Mouse (Mus musculus): ENCODE measurements at regions not wholly inside any gene's neighbourhood (a gene's known extent, or its start where the extent isn't known, plus 50 kb on each side); places are given as distances from the start of the nearest gene placed in this dataset.
A peak's percentile ranks its signal among the peaks of the same experiment; 100 is the strongest.

DNA sequence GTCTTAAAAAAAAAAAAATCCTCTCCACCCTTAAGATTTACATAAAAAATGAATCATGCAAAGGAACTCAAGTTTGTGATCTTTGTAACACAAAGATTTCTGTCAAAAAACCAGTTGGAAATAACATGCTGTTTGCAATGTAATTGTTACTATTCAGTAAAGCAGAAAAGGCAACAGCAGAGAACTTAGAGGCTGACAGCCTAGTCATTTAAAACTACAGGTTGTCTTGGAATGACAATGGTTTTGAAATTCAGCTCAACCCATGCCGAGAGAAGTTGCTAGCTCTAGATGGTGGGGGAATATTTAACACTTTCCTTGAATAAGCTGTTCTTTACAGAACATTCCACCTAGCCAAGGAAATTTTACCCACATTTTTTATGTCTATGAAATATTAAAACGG is 269.2 kb upstream of the Celf2 start:
- Histone ChIP-seq H3K27me3 (replicated peaks; ENCODE audit: insufficient read depth, low read length) (no peaks in the 10 kb centered on the region), H3K4me1 (ENCODE audit: insufficient read depth, low read depth, low read length) (no peaks in the 10 kb centered on the region), H3K27ac (ENCODE audit: low read length) (no peak overlapping the region), H3K9me3 (ENCODE audit: low read length) (no peaks in the 10 kb centered on the region), H3K4me3 (ENCODE audit: low read depth, low read length) (no peak overlapping the region), H3K36me3 (ENCODE audit: insufficient read depth, low read length) (no peaks in the 10 kb centered on the region), H3K4me2 (replicated peaks; ENCODE audit: low read depth, low read length) (no peak overlapping the region), H3K9ac (replicated peaks; ENCODE audit: low read depth) (no peak overlapping the region)
- no peak for DNase-seq (ENCODE audit: low spot score)
- 45% methylated on average over 2 of the region's 2 CpGs for WGBS
- TF ChIP-seq CTCF (IDR thresholded peaks at IDR 0.05) (no peak), EP300 (IDR thresholded peaks at IDR 0.05) (no peak)
- ATAC-seq, result no peak

DNA sequence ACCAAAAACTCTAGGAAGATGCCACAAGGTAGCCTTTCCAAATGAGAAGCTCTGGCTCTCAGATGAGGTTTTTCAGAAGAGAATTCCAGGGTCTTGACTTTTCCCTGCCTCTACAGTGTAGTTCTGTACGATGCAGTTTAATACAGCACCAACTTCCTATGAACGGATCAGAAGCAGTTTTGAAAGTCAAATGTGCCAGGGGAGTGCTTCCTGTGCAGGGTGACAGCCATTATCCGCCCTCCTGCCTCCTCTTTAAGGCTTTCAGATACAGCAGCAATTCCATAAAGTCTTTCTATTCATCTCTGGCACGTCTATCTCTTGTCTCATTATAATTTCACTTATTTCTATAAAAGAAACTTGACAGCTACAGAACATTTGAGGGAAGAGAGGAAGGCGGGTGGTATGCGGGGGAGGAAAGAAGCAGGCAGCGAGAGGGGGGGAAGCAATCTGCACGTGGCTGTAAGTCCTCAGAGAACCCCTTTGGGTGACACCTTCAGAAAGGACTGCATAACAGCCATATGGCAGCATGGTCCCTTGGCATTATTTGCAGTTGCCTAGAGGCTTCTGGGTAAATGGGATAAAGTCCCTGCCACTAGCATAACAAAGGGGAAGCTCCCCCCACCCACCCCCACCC is 224.9 kb upstream of the Celf2 start:
- Histone ChIP-seq H3K36me3 (ENCODE audit: insufficient read depth, low read length) (no peaks in the 10 kb centered on the region), H3K27me3 (replicated peaks; ENCODE audit: insufficient read depth, low read length) (no peaks in the 10 kb centered on the region), H3K27ac (ENCODE audit: low read length) (no peak overlapping the region), H3K4me3 (ENCODE audit: low read depth, low read length) (no peak overlapping the region), H3K9me3 (ENCODE audit: low read length) (no peaks in the 10 kb centered on the region), H3K9ac (replicated peaks; ENCODE audit: low read depth) (no peak overlapping the region), H3K4me2 (replicated peaks; ENCODE audit: low read depth, low read length) (no peak overlapping the region), H3K4me1 (ENCODE audit: insufficient read depth, low read depth, low read length) (no peaks in the 10 kb centered on the region)
- TF ChIP-seq CTCF (IDR thresholded peaks at IDR 0.05), result no peak
- TF ChIP-seq EP300 (IDR thresholded peaks at IDR 0.05), result no peak
- no peak for DNase-seq (ENCODE audit: low spot score)
- 40% methylated on average over 8 of the region's 8 CpGs for whole genome bisulfite sequencing
- ATAC-seq, result no peak

DNA sequence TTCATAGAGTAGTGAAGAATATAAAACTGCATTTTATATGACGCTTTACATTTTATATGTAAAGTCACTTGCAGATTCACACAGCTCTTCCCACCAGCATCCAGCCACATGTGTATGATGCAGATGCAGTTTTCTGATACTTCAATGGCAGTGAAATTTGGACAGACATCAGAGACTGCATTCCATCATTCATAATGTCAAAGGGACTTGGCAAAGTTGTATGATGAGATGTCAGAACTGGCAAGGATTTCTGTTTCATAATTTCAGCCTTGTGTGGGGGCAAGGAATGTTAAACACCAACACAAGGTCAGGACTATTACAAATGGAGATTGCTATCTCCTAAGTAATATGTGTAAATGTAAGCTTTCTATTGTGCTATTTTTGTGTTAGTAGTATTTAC is 221.6 kb upstream of the Celf2 start:
- WGBS, result 63% methylated on average over 1 of the region's 1 CpGs

DNA sequence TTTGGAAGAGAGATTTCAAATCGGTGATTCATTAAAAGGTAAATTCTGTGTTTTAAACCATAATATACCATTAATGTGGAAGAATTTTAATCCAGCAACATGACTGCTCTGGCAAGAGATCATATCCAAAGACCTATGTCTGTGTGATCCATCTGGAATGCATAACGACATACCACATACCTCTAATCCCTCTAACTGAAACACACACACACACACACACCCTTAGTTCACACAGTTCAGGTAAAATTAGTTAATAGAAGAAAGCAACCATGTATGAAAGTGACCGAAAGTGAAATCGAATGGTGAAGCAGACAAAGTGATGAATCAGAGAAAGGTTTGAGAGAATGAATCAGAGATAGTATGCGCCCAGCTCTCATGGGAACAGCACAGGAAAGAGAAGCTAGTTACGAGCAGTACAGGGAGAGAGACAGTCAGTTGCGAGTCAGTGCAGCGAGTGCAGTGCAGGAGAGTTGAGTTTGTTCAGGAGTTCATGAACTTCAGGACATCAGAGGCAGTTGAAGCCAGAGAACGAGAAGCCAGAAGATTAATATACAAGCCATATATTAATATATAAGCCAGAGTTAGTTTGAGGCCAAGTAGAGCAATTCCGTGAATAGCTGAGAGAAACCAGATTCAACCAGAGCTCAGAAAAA is 213.0 kb upstream of the Celf2 start:
- no peak for ATAC-seq
- WGBS, result 78% methylated on average over 10 of the region's 10 CpGs
- no peaks in the 10 kb centered on the region for H3K9me3 ChIP-seq (ENCODE audit: low read length)

More for the DNA sequence above, 221.6 kb upstream of the Celf2 start:
- H3K4me1 ChIP-seq (ENCODE audit: insufficient read depth, low read depth, low read length), result no peaks in the 10 kb centered on the region
- H3K4me3 ChIP-seq (ENCODE audit: low read depth, low read length), result no peak overlapping the region
- no peak overlapping the region for H3K9ac ChIP-seq (replicated peaks; ENCODE audit: low read depth)
- no peaks in the 10 kb centered on the region for H3K9me3 ChIP-seq (ENCODE audit: low read length)
- no peak overlapping the region for H3K27ac ChIP-seq (ENCODE audit: low read length)
- no peak overlapping the region for H3K4me2 ChIP-seq (replicated peaks; ENCODE audit: low read depth, low read length)
- DNase-seq (ENCODE audit: low spot score) (peak; percentile 42), ATAC-seq (no peak)
- no peaks in the 10 kb centered on the region for H3K36me3 ChIP-seq (ENCODE audit: insufficient read depth, low read length)
- no peaks in the 10 kb centered on the region for H3K27me3 ChIP-seq (replicated peaks; ENCODE audit: insufficient read depth, low read length)
- TF ChIP-seq CTCF (IDR thresholded peaks at IDR 0.05) (no peak), EP300 (IDR thresholded peaks at IDR 0.05) (peak; percentile 34; the same call in 1 of the 2 replicates)

DNA sequence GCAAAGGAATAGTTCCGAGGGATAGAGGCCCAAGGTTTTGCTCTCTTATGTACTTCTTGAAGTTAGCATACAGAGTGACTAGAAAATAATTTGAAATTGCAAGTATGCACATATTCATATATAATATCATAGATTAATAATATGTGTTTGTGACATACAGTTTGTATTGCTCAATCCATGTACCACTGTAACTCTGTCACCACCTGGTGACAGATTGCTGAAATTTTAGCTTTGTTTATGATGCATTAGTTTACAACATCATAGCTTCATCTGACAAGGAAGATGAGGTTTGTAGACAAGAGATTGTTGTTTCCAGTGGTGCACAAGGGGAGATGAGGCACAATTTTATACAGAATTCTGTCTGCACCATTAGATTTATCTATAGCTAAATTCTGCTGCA is 201.7 kb upstream of the Celf2 start:
- no peak overlapping the region for H3K4me2 ChIP-seq (replicated peaks; ENCODE audit: low read depth, low read length)
- 82% methylated on average over 1 of the region's 1 CpGs for WGBS
- no peaks in the 10 kb centered on the region for H3K27me3 ChIP-seq (replicated peaks; ENCODE audit: insufficient read depth, low read length)
- ATAC-seq (no peak), DNase-seq (ENCODE audit: low spot score) (no peak)
- H3K4me3 ChIP-seq (ENCODE audit: low read depth, low read length), result no peak overlapping the region
- H3K27ac ChIP-seq (ENCODE audit: low read length), result no peak overlapping the region
- TF ChIP-seq CTCF (IDR thresholded peaks at IDR 0.05) (peak; percentile 20; the same call in 1 of the 2 replicates), EP300 (IDR thresholded peaks at IDR 0.05) (no peak)
- H3K36me3 ChIP-seq (ENCODE audit: insufficient read depth, low read length), result no peaks in the 10 kb centered on the region
- no peaks in the 10 kb centered on the region for H3K4me1 ChIP-seq (ENCODE audit: insufficient read depth, low read depth, low read length)
- H3K9ac ChIP-seq (replicated peaks; ENCODE audit: low read depth), result no peak overlapping the region
- H3K9me3 ChIP-seq (ENCODE audit: low read length), result no peaks in the 10 kb centered on the region

More for the DNA sequence above, 213.0 kb upstream of the Celf2 start:
- Histone ChIP-seq H3K27ac (ENCODE audit: low read length) (no peak overlapping the region), H3K36me3 (ENCODE audit: insufficient read depth, low read length) (no peaks in the 10 kb centered on the region), H3K9ac (replicated peaks; ENCODE audit: low read depth) (no peak overlapping the region), H3K27me3 (replicated peaks; ENCODE audit: insufficient read depth, low read length) (no peaks in the 10 kb centered on the region), H3K4me3 (ENCODE audit: low read depth, low read length) (no peak overlapping the region), H3K4me1 (ENCODE audit: insufficient read depth, low read depth, low read length) (no peaks in the 10 kb centered on the region), H3K4me2 (replicated peaks; ENCODE audit: low read depth, low read length) (no peak overlapping the region)
- TF ChIP-seq CTCF (IDR thresholded peaks at IDR 0.05) (no peak), EP300 (IDR thresholded peaks at IDR 0.05) (no peak)
- DNase-seq (ENCODE audit: low spot score), result no peak

DNA sequence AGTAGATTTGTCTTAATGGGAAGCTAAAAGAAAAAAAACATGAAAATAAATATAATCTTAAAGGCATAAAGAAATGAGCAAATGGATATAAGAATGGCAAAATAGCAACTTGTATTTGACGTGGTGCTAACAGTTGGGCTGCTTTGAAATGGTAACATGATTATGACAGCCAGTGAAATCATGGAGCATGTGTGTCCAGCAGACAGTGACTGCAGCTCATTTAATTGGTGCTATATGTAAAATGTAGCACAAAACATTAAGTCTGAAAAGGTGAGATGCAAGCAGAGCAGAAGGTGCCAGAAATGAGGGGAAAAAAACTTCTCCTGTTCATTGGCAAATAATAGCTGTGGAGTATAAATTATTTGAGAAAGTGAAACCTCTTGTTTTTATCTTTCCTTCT is 201.1 kb upstream of the Celf2 start:
- no peaks in the 10 kb centered on the region for H3K36me3 ChIP-seq (ENCODE audit: insufficient read depth, low read length)
- H3K4me2 ChIP-seq (replicated peaks; ENCODE audit: low read depth, low read length), result no peak overlapping the region
- H3K9ac ChIP-seq (replicated peaks; ENCODE audit: low read depth), result no peak overlapping the region
- TF ChIP-seq CTCF (IDR thresholded peaks at IDR 0.05), result no peak
- TF ChIP-seq EP300 (IDR thresholded peaks at IDR 0.05), result no peak
- no peak overlapping the region for H3K27ac ChIP-seq (ENCODE audit: low read length)
- H3K4me3 ChIP-seq (ENCODE audit: low read depth, low read length), result no peak overlapping the region
- no peaks in the 10 kb centered on the region for H3K9me3 ChIP-seq (ENCODE audit: low read length)
- H3K27me3 ChIP-seq (replicated peaks; ENCODE audit: insufficient read depth, low read length), result no peaks in the 10 kb centered on the region
- no peaks in the 10 kb centered on the region for H3K4me1 ChIP-seq (ENCODE audit: insufficient read depth, low read depth, low read length)
- DNase-seq (ENCODE audit: low spot score), result no peak
- WGBS, result 54% methylated on average over 1 of the region's 1 CpGs
- ATAC-seq, result no peak

Measured in lung, postnatal 0 days (tissue).